20 mouse cellular contexts compared by ENCODE assay signal in the genomic region with DNA sequence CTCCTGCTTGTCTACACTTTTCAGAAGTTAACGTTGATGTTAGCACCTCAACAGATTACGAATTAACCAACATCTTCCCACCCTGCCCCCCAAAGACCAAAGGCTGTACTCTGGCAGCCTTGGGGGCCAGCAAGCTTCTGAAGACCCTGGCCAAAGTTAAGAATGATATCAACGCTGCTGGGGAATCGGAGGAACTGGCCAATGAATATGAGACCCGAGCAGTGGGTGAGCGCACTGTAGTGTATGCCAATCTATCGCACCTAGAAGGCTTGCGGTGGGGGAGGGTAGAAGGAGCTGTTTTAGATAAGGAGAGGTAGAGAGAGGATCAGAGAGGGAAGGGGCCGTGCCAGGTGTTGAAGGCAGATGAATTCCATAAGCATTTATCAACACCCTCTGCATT. TPM values are rescaled to one million over a fixed set of nuclear protein-coding genes. Genes with fewer than 3 reads are reported as not detected.
A peak's percentile ranks its signal among the peaks of the same experiment; 100 is the strongest.
DNase-seq lines count a peak whose midpoint lies in the region.
"Had no signal": no experiment of that assay in that cellular context is flagged by ENCODE, and none has a peak within 500 bp of the region (broad histone marks: within the 10 kb centered on the region; RNA-seq: fewer than 3 reads in every experiment).

No protein-coding gene starts in this region.

- DNase-seq in cerebellum, adult 11 months: peak; percentile 27
- DNase-seq in cerebellum, postnatal 36 days: no peak
- DNase-seq in cerebellum, adult 11-12 months: peak; percentile 50
- no peak for DNase-seq in cerebellum, postnatal 4 days (ENCODE audit: low spot score in 2 of 2)
- DNase-seq in cerebellum, adult 9-11 months: peak; percentile 51
- DNase-seq in cerebellum, adult 8-10 months: no peak
- DNase-seq in heart, adult 11 months: peak; percentile 78
- no peak for DNase-seq in heart, postnatal 4 days
- DNase-seq: adrenal gland, adult 2 months; adrenal gland, adult 8-10 months; adrenal gland, postnatal 10 days; adrenal gland, postnatal 14 days; adrenal gland, postnatal 25 days; adrenal gland, postnatal 36 days; B cell, adult 2 months; cerebellum, adult 2 months had no signal

RNA-seq across cellular contexts. Expression of a gene that starts 56.0 kb away (rescaled TPM):
- not detected for total RNA-seq in heart, postnatal 4 days (2021)
- total RNA-seq: adrenal gland, adult 8-10 months; adrenal gland, postnatal 25 days; adrenal gland, postnatal 36 days; CH12.LX; ES-E14; G1E; MEL had no signal

Comparison
In these comparisons a context has a peak if more than half of its experiments do, and no peak if none do; other contexts are left out.
1. DNase-seq: peak in cerebellum, adult 11 months (single experiment), cerebellum, adult 11-12 months (single experiment), cerebellum, adult 9-11 months (single experiment) and heart, adult 11 months (single experiment); none in cerebellum, postnatal 36 days (0 of 2), cerebellum, postnatal 4 days (0 of 2), cerebellum, adult 8-10 months (single experiment) and heart, postnatal 4 days (single experiment).